22 mouse cellular contexts compared by ENCODE assay signal in genomic region chr2:102730788-102731187, GRCm38 (mm10).
DNase-seq lines count a peak whose midpoint lies in the region; ATAC-seq and TF ChIP-seq lines count a peak whose summit lies in the region.
"Had no signal": no experiment of that assay in that cellular context is flagged by ENCODE, and none has a peak within 500 bp of the region (broad histone marks: within the 10 kb centered on the region; RNA-seq: fewer than 3 reads in every experiment).

No protein-coding gene starts in this region.

- H3K4me2 ChIP-seq in midbrain, embryonic 14.5 days (ENCODE audit: low read length), result no peak overlapping the region
- H3K4me2 ChIP-seq in embryonic facial prominence, embryonic 15.5 days (replicated peaks), result no peak overlapping the region
- H3K4me2 ChIP-seq in forebrain, postnatal 0 days (ENCODE audit: low read depth), result 0 out of 2 replicates have a peak overlapping the region, but pooled peaks have one; percentile 2
- no peak overlapping the region for H3K4me2 ChIP-seq in midbrain, embryonic 16.5 days (ENCODE audit: low read length)
- H3K4me2 ChIP-seq: heart, embryonic 11.5 days; hindbrain, embryonic 14.5 days; liver, embryonic 11.5 days; lung, embryonic 14.5 days; neural tube, embryonic 15.5 days had no signal

- 59% methylated on average over 8 of the region's 8 CpGs for WGBS in midbrain, embryonic 14.5 days
- WGBS in midbrain, embryonic 10.5 days, result 81% methylated on average over 8 of the region's 8 CpGs
- 28% methylated on average over 8 of the region's 8 CpGs for WGBS in embryonic facial prominence, embryonic 15.5 days
- WGBS in forebrain, postnatal 0 days, result 34% methylated on average over 8 of the region's 8 CpGs
- WGBS in midbrain, embryonic 16.5 days, result 41% methylated on average over 8 of the region's 8 CpGs

- DNase-seq in midbrain, embryonic 14.5 days, result peak; percentile 49
- no peak for DNase-seq in midbrain, embryonic 10.5 days (ENCODE audit: low spot score)
- no peak for DNase-seq in forebrain, postnatal 0 days
- DNase-seq in kidney, postnatal 10 days, result no peak
- no peak for DNase-seq in cerebellum, adult 18-20 months
- DNase-seq in heart, adult 9 months (ENCODE audit: low spot score in 2 of 2), result no peak
- DNase-seq: adrenal gland, postnatal 25 days; B cell, adult 2 months; cerebellum, adult 8-10 months; gastrocnemius, postnatal 14 days; kidney, adult 11 months; kidney, postnatal 25 days; right cerebral cortex, postnatal 25 days; thymus, postnatal 36 days had no signal

- no peak overlapping the region for H3K9ac ChIP-seq in midbrain, embryonic 14.5 days (replicated peaks; ENCODE audit: low read length)
- no peak overlapping the region for H3K9ac ChIP-seq in embryonic facial prominence, embryonic 15.5 days
- no peak overlapping the region for H3K9ac ChIP-seq in forebrain, postnatal 0 days
- no peak overlapping the region for H3K9ac ChIP-seq in midbrain, embryonic 16.5 days (ENCODE audit: low read depth, low read length)
- H3K9ac ChIP-seq: hindbrain, embryonic 14.5 days; lung, embryonic 14.5 days; neural tube, embryonic 15.5 days had no signal

- peak overlapping the region; percentile 8; the same call in 1 of the 2 replicates for H3K27ac ChIP-seq in midbrain, embryonic 14.5 days (replicated peaks; ENCODE audit: low read depth, low read length)
- H3K27ac ChIP-seq in midbrain, embryonic 10.5 days (replicated peaks), result no peak overlapping the region
- peak overlapping the region; percentile 70 for H3K27ac ChIP-seq in embryonic facial prominence, embryonic 15.5 days (replicated peaks)
- H3K27ac ChIP-seq in forebrain, postnatal 0 days (ENCODE audit: low read depth, low read length), result no peak overlapping the region
- peak overlapping the region; percentile 44; the same call in 1 of the 2 replicates for H3K27ac ChIP-seq in midbrain, embryonic 16.5 days (ENCODE audit: low read length)
- H3K27ac ChIP-seq: hindbrain, embryonic 14.5 days; macrophage; neural tube, embryonic 15.5 days had no signal

- H3K4me1 ChIP-seq in midbrain, embryonic 14.5 days (ENCODE audit: control insufficient read depth, insufficient read depth, low read length), result peaks cover 12% of the 10 kb centered on the region
- H3K4me1 ChIP-seq in midbrain, embryonic 10.5 days, result peaks cover 19% of the 10 kb centered on the region
- H3K4me1 ChIP-seq in embryonic facial prominence, embryonic 15.5 days, result peaks cover 39% of the 10 kb centered on the region
- peaks cover 6% of the 10 kb centered on the region; the same call in 1 of the 2 replicates for H3K4me1 ChIP-seq in forebrain, postnatal 0 days (ENCODE audit: insufficient read depth)
- peaks cover 11% of the 10 kb centered on the region for H3K4me1 ChIP-seq in midbrain, embryonic 16.5 days (ENCODE audit: control insufficient read depth, insufficient read depth, low read length)

- H3K36me3 ChIP-seq in midbrain, embryonic 14.5 days (ENCODE audit: control insufficient read depth, insufficient read depth, low read length), result no peaks in the 10 kb centered on the region
- no peaks in the 10 kb centered on the region for H3K36me3 ChIP-seq in midbrain, embryonic 10.5 days
- H3K36me3 ChIP-seq in embryonic facial prominence, embryonic 15.5 days, result no peaks in the 10 kb centered on the region
- H3K36me3 ChIP-seq in forebrain, postnatal 0 days (ENCODE audit: insufficient read depth), result no peaks in the 10 kb centered on the region
- H3K36me3 ChIP-seq in midbrain, embryonic 16.5 days (ENCODE audit: control insufficient read depth, insufficient read depth, low read length), result no peaks in the 10 kb centered on the region
- H3K36me3 ChIP-seq: neural tube, embryonic 15.5 days had no signal

- peak; percentile 60; the same call in 1 of the 2 replicates for ATAC-seq in midbrain, embryonic 14.5 days (ENCODE audit: low FRiP score, low TSS enrichment)
- ATAC-seq in embryonic facial prominence, embryonic 15.5 days (ENCODE audit: insufficient number of reproducible peaks, low FRiP score, low TSS enrichment, low read depth), result no peak
- ATAC-seq in forebrain, postnatal 0 days, result peak; percentile 40; the same call in 1 of the 2 replicates
- ATAC-seq in midbrain, embryonic 16.5 days, result peak; percentile 49

- no peak overlapping the region for H3K4me3 ChIP-seq in midbrain, embryonic 14.5 days (replicated peaks; ENCODE audit: low read depth, low read length)
- H3K4me3 ChIP-seq in midbrain, embryonic 10.5 days, result no peak overlapping the region
- no peak overlapping the region for H3K4me3 ChIP-seq in embryonic facial prominence, embryonic 15.5 days (replicated peaks)
- H3K4me3 ChIP-seq in forebrain, postnatal 0 days (ENCODE audit: low read depth, low read length), result no peak overlapping the region
- H3K4me3 ChIP-seq in midbrain, embryonic 16.5 days (ENCODE audit: low read depth, low read length), result no peak overlapping the region
- H3K4me3 ChIP-seq: neural tube, embryonic 15.5 days had no signal

- no peaks in the 10 kb centered on the region for H3K27me3 ChIP-seq in midbrain, embryonic 14.5 days (ENCODE audit: control insufficient read depth, insufficient read depth, low read length)
- H3K27me3 ChIP-seq in midbrain, embryonic 10.5 days (ENCODE audit: low read depth, poor library complexity, severe bottlenecking), result no peaks in the 10 kb centered on the region
- H3K27me3 ChIP-seq in embryonic facial prominence, embryonic 15.5 days, result no peaks in the 10 kb centered on the region
- no peaks in the 10 kb centered on the region for H3K27me3 ChIP-seq in forebrain, postnatal 0 days (ENCODE audit: insufficient read depth, low read length)
- H3K27me3 ChIP-seq in midbrain, embryonic 16.5 days (ENCODE audit: control insufficient read depth, insufficient read depth, low read depth, low read length), result no peaks in the 10 kb centered on the region
- H3K27me3 ChIP-seq: neural tube, embryonic 15.5 days had no signal

- H3K9me3 ChIP-seq in midbrain, embryonic 14.5 days (ENCODE audit: control insufficient read depth, low read length), result no peaks in the 10 kb centered on the region
- no peaks in the 10 kb centered on the region for H3K9me3 ChIP-seq in midbrain, embryonic 10.5 days (replicated peaks)
- H3K9me3 ChIP-seq in embryonic facial prominence, embryonic 15.5 days (replicated peaks), result no peaks in the 10 kb centered on the region
- H3K9me3 ChIP-seq in forebrain, postnatal 0 days (ENCODE audit: low read length), result no peaks in the 10 kb centered on the region
- no peaks in the 10 kb centered on the region for H3K9me3 ChIP-seq in midbrain, embryonic 16.5 days (replicated peaks; ENCODE audit: control insufficient read depth, low read length, poor library complexity, severe bottlenecking)
- H3K9me3 ChIP-seq: neural tube, embryonic 15.5 days had no signal

- no peak for TF ChIP-seq CTCF in forebrain, postnatal 0 days (IDR thresholded peaks at IDR 0.05; ENCODE audit: low read depth)

Comparison
In these comparisons a context has a peak if more than half of its experiments do, and no peak if none do; other contexts are left out.
1. H3K27ac ChIP-seq: peak in midbrain, embryonic 14.5 days (single experiment), embryonic facial prominence, embryonic 15.5 days (single experiment) and midbrain, embryonic 16.5 days (single experiment); none in midbrain, embryonic 10.5 days (single experiment) and forebrain, postnatal 0 days (single experiment).